Mouse (Mus musculus): ENCODE results near the gene Rwdd2a. TPM values are rescaled to one million over a fixed set of nuclear protein-coding genes. Genes with fewer than 3 reads are reported as not detected.

Gene Rwdd2a
- polyA plus RNA-seq, 1 experiment, result not detected

DNA sequence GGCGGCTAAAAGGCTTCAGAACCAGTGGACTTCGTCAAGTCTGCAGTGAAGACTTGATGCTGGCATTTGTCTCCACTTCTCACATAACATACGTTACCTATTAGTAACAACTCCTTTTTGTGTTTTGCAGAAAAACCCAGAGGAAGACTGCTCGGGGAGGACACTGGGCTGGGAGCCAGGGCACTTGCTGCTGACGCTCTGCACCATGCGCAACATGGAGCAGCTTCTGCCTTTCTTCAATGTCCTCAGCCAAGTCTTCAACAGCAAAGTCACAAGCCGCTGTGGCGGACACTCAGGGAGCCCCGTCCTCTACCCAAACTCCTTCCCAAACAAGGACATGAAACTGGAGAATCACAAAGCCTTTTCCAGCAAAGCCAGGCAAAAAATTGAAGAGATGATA, 17.9 kb upstream of the Rwdd2a start:
- WGBS, result 85% methylated on average over 9 of the region's 9 CpGs
- Histone ChIP-seq H3K4me3 (replicated peaks; ENCODE audit: control insufficient read depth, low read depth, low read length) (no peak overlapping the region), H3K4me1 (ENCODE audit: control insufficient read depth, insufficient read depth, low read length) (no peaks in the 10 kb centered on the region), H3K27ac (ENCODE audit: control insufficient read depth, insufficient read depth, low read depth, low read length, poor library complexity) (no peak overlapping the region)
- TF ChIP-seq POLR2A (IDR thresholded peaks at IDR 0.05; ENCODE audit: borderline replicate concordance, control insufficient read depth, low read depth, low read length), result no peak
- no peak for TF ChIP-seq CTCF (IDR thresholded peaks at IDR 0.05; ENCODE audit: control insufficient read depth, insufficient read depth, low read length)

GRCm38 (mm10) chr9:86554641-86555040, 17.1 kb upstream of the Rwdd2a start:
- Histone ChIP-seq H3K27ac (ENCODE audit: control insufficient read depth, insufficient read depth, low read depth, low read length, poor library complexity) (no peak overlapping the region), H3K4me3 (replicated peaks; ENCODE audit: control insufficient read depth, low read depth, low read length) (no peak overlapping the region), H3K4me1 (ENCODE audit: control insufficient read depth, insufficient read depth, low read length) (no peaks in the 10 kb centered on the region)
- TF ChIP-seq POLR2A (IDR thresholded peaks at IDR 0.05; ENCODE audit: borderline replicate concordance, control insufficient read depth, low read depth, low read length) (no peak), CTCF (IDR thresholded peaks at IDR 0.05; ENCODE audit: control insufficient read depth, insufficient read depth, low read length) (no peak)
- WGBS, result 87% methylated on average over 4 of the region's 4 CpGs

DNA sequence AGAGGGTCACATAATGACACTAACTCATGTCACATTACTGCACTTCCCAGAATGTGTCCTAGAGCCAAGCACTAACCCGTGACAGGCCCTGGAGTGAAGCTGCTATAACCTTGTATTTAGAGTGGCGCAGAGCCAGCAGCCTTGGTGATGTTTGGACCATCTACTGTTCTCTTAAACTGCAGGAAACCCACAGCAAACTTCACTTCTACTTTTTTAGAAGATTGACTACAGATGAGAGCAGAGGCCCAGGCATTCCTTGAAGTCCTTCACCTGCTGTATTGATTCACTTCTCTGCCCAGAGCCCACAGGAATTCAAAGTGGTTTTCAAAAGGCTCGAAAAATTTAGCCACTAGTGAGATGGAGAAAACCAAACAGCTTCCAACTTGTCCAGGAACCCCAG, 11.2 kb upstream of the Rwdd2a start:
- Histone ChIP-seq H3K27ac (ENCODE audit: control insufficient read depth, insufficient read depth, low read depth, low read length, poor library complexity) (no peak overlapping the region), H3K4me1 (ENCODE audit: control insufficient read depth, insufficient read depth, low read length) (no peaks in the 10 kb centered on the region), H3K4me3 (replicated peaks; ENCODE audit: control insufficient read depth, low read depth, low read length) (no peak overlapping the region)
- TF ChIP-seq CTCF (IDR thresholded peaks at IDR 0.05; ENCODE audit: control insufficient read depth, insufficient read depth, low read length) (no peak), POLR2A (IDR thresholded peaks at IDR 0.05; ENCODE audit: borderline replicate concordance, control insufficient read depth, low read depth, low read length) (no peak)
- 70% methylated on average over 3 of the region's 3 CpGs for WGBS

- TF ChIP-seq CTCF (IDR thresholded peaks at IDR 0.05; ENCODE audit: control insufficient read depth, insufficient read depth, low read length) (no peak), POLR2A (IDR thresholded peaks at IDR 0.05; ENCODE audit: borderline replicate concordance, control insufficient read depth, low read depth, low read length) (no peak)
- Histone ChIP-seq H3K4me3 (replicated peaks; ENCODE audit: control insufficient read depth, low read depth, low read length) (no peak overlapping the region), H3K4me1 (ENCODE audit: control insufficient read depth, insufficient read depth, low read length) (peaks cover 1% of the 10 kb centered on the region; the same call in 1 of the 2 replicates), H3K27ac (ENCODE audit: control insufficient read depth, insufficient read depth, low read depth, low read length, poor library complexity) (no peak overlapping the region)
- WGBS, result 84% methylated on average over 3 of the region's 3 CpGs
Observed at GRCm38 (mm10) chr9:86569314-86569910, 2.4 kb upstream of the Rwdd2a start.

GRCm38 (mm10) chr9:86570261-86570890, 1.4 kb upstream of the Rwdd2a start:
- TF ChIP-seq POLR2A (IDR thresholded peaks at IDR 0.05; ENCODE audit: borderline replicate concordance, control insufficient read depth, low read depth, low read length), result no peak
- no peak for TF ChIP-seq CTCF (IDR thresholded peaks at IDR 0.05; ENCODE audit: control insufficient read depth, insufficient read depth, low read length)
- no peak overlapping the region for H3K4me3 ChIP-seq (replicated peaks; ENCODE audit: control insufficient read depth, low read depth, low read length)
- peaks cover 1% of the 10 kb centered on the region; the same call in 1 of the 2 replicates for H3K4me1 ChIP-seq (ENCODE audit: control insufficient read depth, insufficient read depth, low read length)
- 84% methylated on average over 10 of the region's 10 CpGs for WGBS
- H3K27ac ChIP-seq (ENCODE audit: control insufficient read depth, insufficient read depth, low read depth, low read length, poor library complexity), result no peak overlapping the region

DNA sequence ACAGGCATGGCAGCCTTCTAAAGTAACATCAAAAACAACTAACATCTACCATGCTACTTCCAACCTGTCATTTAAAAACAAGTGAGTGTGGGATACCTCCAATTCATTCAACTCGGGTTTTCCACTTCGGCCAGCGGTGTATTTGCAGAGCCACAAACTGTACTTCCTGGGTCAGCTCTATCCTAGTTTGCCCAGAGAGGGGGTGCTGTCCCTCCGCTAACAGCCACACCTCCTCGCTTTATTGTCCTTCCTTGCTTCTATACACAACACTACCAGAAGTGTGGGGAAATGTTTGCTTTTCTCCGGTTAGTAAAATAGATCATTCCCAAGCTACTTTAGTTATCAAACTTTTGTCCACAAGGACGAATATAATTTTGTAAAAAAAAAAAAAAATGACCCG, 845 bp upstream of the Rwdd2a start:
- 20% methylated on average over 8 of the region's 8 CpGs for WGBS
- Histone ChIP-seq H3K4me1 (ENCODE audit: control insufficient read depth, insufficient read depth, low read length) (peaks cover 1% of the 10 kb centered on the region; the same call in 1 of the 2 replicates), H3K27ac (ENCODE audit: control insufficient read depth, insufficient read depth, low read depth, low read length, poor library complexity) (no peak overlapping the region), H3K4me3 (replicated peaks; ENCODE audit: control insufficient read depth, low read depth, low read length) (peak overlapping the region; percentile 10)
- TF ChIP-seq POLR2A (IDR thresholded peaks at IDR 0.05; ENCODE audit: borderline replicate concordance, control insufficient read depth, low read depth, low read length), result no peak
- no peak for TF ChIP-seq CTCF (IDR thresholded peaks at IDR 0.05; ENCODE audit: control insufficient read depth, insufficient read depth, low read length)

DNA sequence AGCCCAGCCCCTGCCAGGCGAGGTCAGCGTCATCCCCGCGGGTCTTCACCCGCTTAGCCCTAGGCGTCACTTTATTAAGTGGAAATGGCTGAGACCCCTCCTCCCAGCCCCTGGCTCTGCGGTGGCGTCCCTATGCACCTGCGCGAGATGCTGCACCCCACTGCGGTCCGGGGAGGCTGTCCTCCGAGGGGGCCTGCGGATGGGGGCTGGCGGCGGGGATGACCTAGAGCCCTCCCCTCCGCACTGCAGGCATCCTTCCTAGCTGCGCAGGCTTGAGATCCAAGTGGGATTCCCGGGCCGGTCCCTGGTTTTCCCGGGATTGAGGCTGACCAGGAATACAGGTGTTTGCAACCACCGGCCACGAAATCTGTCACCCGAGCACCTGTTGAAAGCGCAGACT, 405 bp downstream of the Rwdd2a start:
- H3K27ac ChIP-seq (ENCODE audit: control insufficient read depth, insufficient read depth, low read depth, low read length, poor library complexity), result no peak overlapping the region
- H3K4me1 ChIP-seq (ENCODE audit: control insufficient read depth, insufficient read depth, low read length), result peaks cover 1% of the 10 kb centered on the region; the same call in 1 of the 2 replicates
- TF ChIP-seq CTCF (IDR thresholded peaks at IDR 0.05; ENCODE audit: control insufficient read depth, insufficient read depth, low read length) (no peak), POLR2A (IDR thresholded peaks at IDR 0.05; ENCODE audit: borderline replicate concordance, control insufficient read depth, low read depth, low read length) (no peak)
- WGBS, result under 1% methylated on average over 25 of the region's 25 CpGs
- H3K4me3 ChIP-seq (replicated peaks; ENCODE audit: control insufficient read depth, low read depth, low read length), result peak overlapping the region; percentile 70

DNA sequence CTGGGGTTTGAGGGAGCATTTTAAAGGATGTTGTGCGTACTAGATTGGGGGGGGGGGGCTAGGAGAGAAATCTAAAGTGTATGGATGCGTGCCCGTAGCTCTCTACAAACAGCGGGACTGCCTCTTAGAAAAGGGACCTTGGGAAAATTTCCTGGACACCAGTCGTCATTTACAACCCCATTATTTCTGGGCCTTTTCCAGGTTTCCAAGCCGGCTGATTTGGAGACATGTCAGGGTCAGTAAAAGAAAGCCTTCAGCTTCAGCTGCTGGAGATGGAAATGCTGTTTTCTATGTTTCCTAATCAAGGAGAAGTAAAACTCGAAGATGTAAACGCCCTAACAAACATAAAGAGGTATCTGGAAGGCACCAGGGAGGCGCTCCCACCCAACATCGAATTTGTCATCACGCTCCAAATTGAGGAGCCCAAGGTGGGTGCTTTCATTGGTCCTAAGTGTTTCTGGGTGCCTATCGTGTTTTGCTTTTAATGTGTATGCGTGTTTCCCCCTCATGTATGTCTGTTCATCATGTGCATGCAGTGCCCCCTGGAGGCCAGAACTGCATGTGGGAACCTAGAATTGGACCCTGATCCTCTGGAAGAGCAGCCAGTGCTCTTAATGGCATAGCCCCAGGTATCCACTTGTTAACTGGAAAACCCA, 973 bp downstream of the Rwdd2a start:
- WGBS, result 3% methylated on average over 13 of the region's 13 CpGs
- TF ChIP-seq POLR2A (IDR thresholded peaks at IDR 0.05; ENCODE audit: borderline replicate concordance, control insufficient read depth, low read depth, low read length), result no peak
- TF ChIP-seq CTCF (IDR thresholded peaks at IDR 0.05; ENCODE audit: control insufficient read depth, insufficient read depth, low read length), result peak; percentile 87
- Histone ChIP-seq H3K27ac (ENCODE audit: control insufficient read depth, insufficient read depth, low read depth, low read length, poor library complexity) (no peak overlapping the region), H3K4me3 (replicated peaks; ENCODE audit: control insufficient read depth, low read depth, low read length) (peak overlapping the region; percentile 70), H3K4me1 (ENCODE audit: control insufficient read depth, insufficient read depth, low read length) (peaks cover 1% of the 10 kb centered on the region; the same call in 1 of the 2 replicates)
